Mouse (Mus musculus) layer of hippocampus, adult 8-10 months (tissue): ENCODE data around the gene Il16. TPM values are rescaled to one million over a fixed set of nuclear protein-coding genes. Genes with fewer than 3 reads are reported as not detected.

ENCODE experiments used
- DNase-seq, 2 experiments: peaks; one replicate each; pipeline ENCODE4 v3.0.0; 2022; ENCODE audit warnings: low spot score in 2 of 2
- total RNA-seq, 4 experiments: library from RNA; stranded (reverse); gene quantifications; 2 replicates each; pipeline ENCODE4 v1.2.4; 2022

The Il16 gene
- total RNA-seq, 4 experiments from 2014 or later, result 48.4 to 58.4 (median 54.1) TPM

GRCm38 (mm10) chr7:83650638-83651037 lies 94.9 kb downstream of the Il16 start:
- DNase-seq, result no peak

- no peak for DNase-seq
Observed at GRCm38 (mm10) chr7:83648807-83649206, 96.7 kb downstream of the Il16 start.

- DNase-seq, result no peak
Observed at GRCm38 (mm10) chr7:83645476-83645875, 100.0 kb downstream of the Il16 start.

- DNase-seq, result no peak
Observed at GRCm38 (mm10) chr7:83644761-83645160, 100.8 kb downstream of the Il16 start.

GRCm38 (mm10) chr7:83643581-83643980 lies 101.9 kb downstream of the Il16 start:
- DNase-seq, result no peak

GRCm38 (mm10) chr7:83641163-83641562 lies 104.4 kb downstream of the Il16 start:
- DNase-seq, result no peak

GRCm38 (mm10) chr7:83640581-83640980 lies 104.9 kb downstream of the Il16 start:
- DNase-seq, result no peak

- no peak for DNase-seq
Observed at GRCm38 (mm10) chr7:83639084-83639483, 106.4 kb downstream of the Il16 start.

- no peak for DNase-seq
Observed at GRCm38 (mm10) chr7:83637781-83638583, 107.5 kb downstream of the Il16 start.

- DNase-seq, result no peak
Observed at GRCm38 (mm10) chr7:83636425-83636824, 109.1 kb downstream of the Il16 start.

GRCm38 (mm10) chr7:83635726-83636125 lies 109.8 kb downstream of the Il16 start:
- no peak for DNase-seq

- DNase-seq, result no peak
Observed at GRCm38 (mm10) chr7:83633856-83634255, 111.7 kb downstream of the Il16 start.

- no peak for DNase-seq
Observed at GRCm38 (mm10) chr7:83632682-83633120, 112.8 kb downstream of the Il16 start.

- peak; percentile 85 to 86 for DNase-seq
Observed at GRCm38 (mm10) chr7:83631828-83632681, 113.5 kb downstream of the Il16 start, which contains the start of gene Stard5. Gene Stard5 (plus strand): TSS chr7:83631959.

- no peak for DNase-seq
Observed at GRCm38 (mm10) chr7:83631073-83631827, 114.3 kb downstream of the Il16 start.

GRCm38 (mm10) chr7:83627369-83627768 lies 118.2 kb downstream of the Il16 start:
- DNase-seq, result no peak

- DNase-seq, result no peak
Observed at GRCm38 (mm10) chr7:83626557-83627257, 118.8 kb downstream of the Il16 start.

GRCm38 (mm10) chr7:83624065-83624464 lies 121.5 kb downstream of the Il16 start:
- DNase-seq, result no peak

GRCm38 (mm10) chr7:83622582-83622981 lies 122.9 kb downstream of the Il16 start:
- no peak for DNase-seq

GRCm38 (mm10) chr7:83618709-83619108 lies 126.8 kb downstream of the Il16 start:
- DNase-seq, result no peak

- DNase-seq, result no peak
Observed at GRCm38 (mm10) chr7:83616268-83616667, 129.3 kb downstream of the Il16 start.
